Mouse (Mus musculus): ENCODE measurements around the gene Prmt6.

- TF ChIP-seq CTCF (IDR thresholded peaks at IDR 0.05; ENCODE audit: control insufficient read depth, insufficient read depth, low read length), result no peak
- no peak; the same call in 1 of the 2 replicates for TF ChIP-seq POLR2A (IDR thresholded peaks at IDR 0.05; ENCODE audit: borderline replicate concordance, control insufficient read depth, low read depth, low read length)
These were observed at the start of gene Prmt6 for GRCm38 (mm10) chr3:110250839-110251700.
